Mouse (Mus musculus) right cerebral cortex, adult 18-20 months (tissue): ENCODE measurements around the gene Dcaf17.

Source experiments
- DNase-seq: peaks from one replicate; pipeline ENCODE4 v3.0.0; 2022; ENCODE audit warnings: mixed read lengths

The Dcaf17 gene

GRCm38 (mm10) chr2:71055300-71056114 lies at the start of gene Dcaf17, which contains the start of gene Mettl8:
TSS of gene Dcaf17 (plus strand) at chr2:71055328.
TSS of gene Mettl8 (minus strand) at chr2:71055583.
- DNase-seq, result peak; percentile 92

DNA sequence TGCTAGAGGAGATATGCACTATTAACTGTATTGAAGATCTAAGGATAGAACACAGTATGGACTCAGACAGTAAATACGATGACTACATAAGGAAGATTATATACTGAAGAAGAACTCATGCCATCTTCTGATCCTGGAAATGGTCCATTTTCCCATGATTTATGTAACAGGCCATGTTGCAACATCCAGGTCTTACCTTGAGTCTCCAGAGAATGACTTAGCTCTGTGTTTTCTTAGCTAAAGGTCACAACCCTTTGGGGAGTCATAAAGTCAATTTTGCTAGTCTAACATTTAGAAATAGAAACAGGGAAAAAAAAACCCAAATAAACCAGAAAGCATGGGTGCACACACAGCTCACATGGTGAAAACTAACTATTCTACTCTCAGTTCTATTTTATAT lies 43.3 kb upstream of the Dcaf17 start:
- DNase-seq, result no peak

GRCm38 (mm10) chr2:71013521-71013920 lies 41.6 kb upstream of the Dcaf17 start:
- no peak for DNase-seq

DNA sequence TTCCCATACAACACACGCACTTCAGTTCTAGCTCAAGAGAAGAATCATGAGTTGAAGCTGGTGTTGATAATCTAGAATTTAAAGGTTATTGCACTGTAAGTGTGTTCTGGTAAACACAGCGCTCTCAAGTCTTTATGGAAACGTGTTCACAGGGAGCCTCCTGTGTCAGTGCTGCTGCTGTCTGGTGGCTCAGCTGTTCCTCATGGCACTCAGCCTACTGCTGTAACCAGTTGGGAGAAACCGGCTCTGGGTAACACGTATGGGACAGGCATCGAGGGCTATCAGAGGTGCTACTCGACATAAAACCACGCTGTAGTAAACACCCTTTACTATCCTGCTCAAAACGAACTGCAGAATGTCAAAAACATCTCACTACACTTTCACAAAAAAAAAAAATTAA lies 35.9 kb upstream of the Dcaf17 start:
- no peak for DNase-seq

DNA sequence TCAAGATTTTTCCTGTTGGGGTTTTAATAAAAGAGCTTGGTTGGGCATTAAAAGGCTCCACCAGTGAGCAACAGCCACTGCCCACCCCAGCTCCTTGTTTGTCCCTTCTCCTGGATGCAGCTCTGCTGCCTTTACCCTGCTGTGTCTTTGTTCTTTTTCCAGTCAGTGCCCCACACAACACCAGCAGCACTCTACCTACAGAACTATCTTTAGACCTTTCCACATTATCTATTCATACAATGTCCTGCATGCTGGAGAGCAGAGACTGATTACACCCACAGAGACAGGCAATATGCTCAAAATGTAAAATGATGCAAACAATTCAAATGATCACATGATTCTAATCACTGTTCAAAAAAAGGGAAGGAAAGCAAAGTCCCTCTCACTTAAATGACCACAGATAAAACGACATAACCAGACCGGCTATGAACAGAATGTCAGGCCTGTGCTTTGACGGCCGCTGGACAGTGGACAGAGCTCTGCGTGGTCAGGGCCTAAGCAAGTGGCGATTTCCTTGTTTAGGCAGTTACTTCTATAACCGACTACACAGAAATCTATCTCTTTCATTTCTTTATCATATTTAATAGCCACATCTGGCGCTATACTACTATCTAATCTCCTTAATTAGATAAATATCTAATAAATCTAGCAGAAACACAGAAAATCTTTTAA lies 35.3 kb upstream of the Dcaf17 start:
- no peak for DNase-seq

- peak; percentile 25 for DNase-seq
These were observed 34.5 kb upstream of the Dcaf17 start for GRCm38 (mm10) chr2:71020674-71021073.

GRCm38 (mm10) chr2:71022991-71023390 lies 32.1 kb upstream of the Dcaf17 start:
- DNase-seq, result no peak

DNA sequence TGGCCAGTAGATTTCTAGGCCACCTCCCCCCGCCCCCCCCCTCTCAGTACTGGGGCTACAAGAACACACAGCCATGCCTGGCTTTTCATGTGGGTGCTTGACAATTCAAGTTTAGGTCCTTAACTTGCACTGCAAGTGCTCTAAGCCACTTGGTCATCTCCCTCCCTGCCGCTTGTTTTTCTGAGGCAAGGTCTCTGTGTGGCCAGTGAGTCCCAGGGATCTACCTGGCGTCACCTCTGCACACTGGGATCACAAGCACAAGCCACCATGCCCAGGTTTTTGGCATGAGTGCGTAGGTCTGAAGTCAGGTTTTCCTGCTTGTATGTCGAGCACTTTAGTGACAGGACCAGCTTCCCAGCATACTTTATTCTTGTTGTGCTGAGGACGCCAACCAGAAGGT lies 31.1 kb upstream of the Dcaf17 start:
- DNase-seq, result no peak

DNA sequence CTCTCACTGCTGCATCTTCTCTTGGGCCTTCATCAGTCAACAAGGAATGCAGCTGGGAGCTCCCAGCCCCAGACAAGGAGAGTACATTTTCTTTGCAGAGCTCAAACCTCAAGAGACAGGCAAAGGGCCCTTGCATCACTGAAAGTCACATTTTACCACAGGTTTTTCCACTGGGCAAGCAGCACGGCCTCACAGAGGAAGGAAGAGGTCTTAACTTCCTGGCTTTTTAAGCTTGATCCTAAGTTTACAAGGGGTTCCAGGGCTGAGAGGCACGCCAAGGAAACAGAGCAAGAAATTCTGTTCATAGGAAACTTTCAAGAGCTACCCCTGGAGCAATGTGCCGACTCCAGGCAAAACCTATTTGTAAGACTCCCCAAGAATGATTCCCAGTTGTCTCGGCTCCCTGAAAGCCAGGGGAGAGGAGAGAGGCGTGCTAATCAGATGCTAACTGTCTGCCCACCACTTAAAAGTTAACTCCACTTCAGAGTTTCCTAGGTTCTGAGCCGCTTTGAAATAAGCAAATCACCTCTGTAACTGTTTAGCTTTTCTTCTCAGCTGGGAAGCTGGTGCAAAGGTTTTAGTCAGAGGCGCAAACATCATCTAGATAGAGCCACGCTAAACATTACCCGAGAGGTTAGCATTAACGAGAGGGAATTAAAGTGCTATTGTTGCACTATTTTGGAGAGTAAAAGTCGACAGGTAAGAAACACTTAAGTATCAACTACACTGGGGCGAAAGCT lies 29.4 kb upstream of the Dcaf17 start:
- DNase-seq, result no peak

DNA sequence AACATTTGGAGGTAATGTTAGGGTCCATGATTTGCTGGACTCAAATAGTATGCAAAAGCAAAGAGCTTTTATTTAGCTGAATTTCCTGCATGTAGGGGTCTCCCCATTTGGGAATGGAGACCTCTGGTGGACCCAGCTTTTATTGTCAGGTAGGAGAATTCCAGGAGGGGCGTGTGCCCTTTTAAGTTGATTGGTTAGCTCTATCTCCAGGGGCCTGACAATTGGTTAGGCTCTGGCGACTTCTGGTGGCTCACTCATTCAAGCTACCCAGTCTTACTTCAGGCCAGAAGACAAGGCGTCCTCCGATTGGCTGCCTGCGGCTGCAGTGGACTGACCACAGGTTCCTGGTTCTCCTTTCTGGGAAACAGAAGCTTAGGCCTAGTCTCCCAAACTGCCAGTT lies 28.3 kb upstream of the Dcaf17 start:
- DNase-seq, result no peak

- DNase-seq, result no peak
These were observed 27.5 kb upstream of the Dcaf17 start for GRCm38 (mm10) chr2:71027631-71028030.

- no peak for DNase-seq
These were observed 24.5 kb upstream of the Dcaf17 start for GRCm38 (mm10) chr2:71030663-71031062.

DNA sequence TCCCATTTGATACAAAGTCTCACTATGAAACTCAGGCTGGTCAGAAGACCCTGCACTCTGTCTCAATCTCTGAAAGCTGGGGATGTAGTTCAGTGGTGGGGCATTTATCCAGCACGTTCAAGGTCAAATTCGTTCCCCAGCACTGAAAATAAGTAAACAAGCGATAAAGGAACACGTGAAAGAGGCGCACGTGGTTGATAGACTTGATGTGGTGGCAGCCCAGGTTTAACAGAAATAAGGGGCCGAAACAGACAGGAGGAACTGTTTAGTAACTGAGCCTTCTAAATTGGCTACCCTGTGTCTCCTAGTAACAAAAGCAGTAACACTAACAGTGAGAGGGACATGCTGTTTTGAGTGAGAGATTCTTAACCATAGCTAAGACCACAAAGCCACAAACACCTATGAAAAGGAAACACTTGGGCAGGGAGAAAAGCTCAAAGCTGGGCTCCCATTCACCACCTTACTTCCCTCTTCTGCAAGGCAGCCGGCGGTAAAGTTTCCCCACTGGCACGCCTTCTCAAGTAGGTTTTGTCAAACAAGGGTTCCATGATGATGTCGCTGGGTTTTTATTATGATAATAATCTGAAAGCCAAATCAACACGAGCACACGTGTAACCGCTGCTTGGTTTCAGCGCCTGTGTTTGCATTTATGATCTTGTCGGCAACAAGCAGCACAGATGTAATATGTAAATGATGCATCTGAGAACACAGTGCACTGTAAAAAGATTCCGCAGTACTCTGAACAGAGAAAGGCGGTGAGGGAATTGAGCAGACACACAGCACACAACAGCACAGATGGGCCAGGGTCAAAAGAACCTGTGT lies 22.9 kb upstream of the Dcaf17 start:
- peak; percentile 27 for DNase-seq

DNA sequence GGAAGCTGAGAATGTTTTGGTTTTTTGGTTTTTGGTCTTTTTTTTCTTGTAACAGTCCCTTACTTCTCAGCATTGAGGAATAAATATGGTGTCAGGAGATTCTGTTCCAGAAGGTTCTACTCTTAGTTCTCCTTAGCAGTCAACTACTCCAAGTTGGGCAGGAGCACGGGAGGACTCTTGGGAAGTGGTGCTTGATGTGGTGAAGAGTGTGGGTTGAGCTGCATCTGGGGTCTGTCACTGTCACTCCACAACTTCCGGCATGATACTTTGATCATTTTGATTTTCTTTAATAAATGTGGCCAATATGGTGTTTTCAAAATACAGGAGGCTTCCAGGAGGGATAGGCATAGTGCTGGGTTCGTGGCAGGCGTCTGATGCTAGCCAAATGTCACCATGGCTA lies 22.1 kb upstream of the Dcaf17 start:
- DNase-seq, result no peak

- no peak for DNase-seq
These were observed 21.1 kb upstream of the Dcaf17 start for GRCm38 (mm10) chr2:71033987-71034386.

DNA sequence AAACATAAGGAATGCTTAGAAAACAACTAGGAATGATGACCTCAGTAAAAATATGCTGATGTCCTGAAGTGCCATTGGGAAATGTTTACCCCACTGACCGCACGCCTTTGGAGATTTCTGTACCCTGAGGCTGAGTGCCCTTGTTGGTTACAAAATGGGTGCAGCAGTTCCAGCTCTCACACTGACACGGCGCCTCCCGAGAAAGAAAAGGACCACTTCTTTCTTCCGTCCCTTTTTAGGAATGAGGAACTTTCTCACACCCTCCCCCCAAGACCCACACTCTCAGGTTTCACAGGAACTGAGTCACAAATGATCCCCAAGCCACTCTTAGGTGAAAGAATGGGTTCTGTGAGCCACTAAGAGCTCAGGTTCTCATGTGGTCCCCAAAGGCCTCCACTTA lies 17.7 kb upstream of the Dcaf17 start:
- DNase-seq, result no peak

DNA sequence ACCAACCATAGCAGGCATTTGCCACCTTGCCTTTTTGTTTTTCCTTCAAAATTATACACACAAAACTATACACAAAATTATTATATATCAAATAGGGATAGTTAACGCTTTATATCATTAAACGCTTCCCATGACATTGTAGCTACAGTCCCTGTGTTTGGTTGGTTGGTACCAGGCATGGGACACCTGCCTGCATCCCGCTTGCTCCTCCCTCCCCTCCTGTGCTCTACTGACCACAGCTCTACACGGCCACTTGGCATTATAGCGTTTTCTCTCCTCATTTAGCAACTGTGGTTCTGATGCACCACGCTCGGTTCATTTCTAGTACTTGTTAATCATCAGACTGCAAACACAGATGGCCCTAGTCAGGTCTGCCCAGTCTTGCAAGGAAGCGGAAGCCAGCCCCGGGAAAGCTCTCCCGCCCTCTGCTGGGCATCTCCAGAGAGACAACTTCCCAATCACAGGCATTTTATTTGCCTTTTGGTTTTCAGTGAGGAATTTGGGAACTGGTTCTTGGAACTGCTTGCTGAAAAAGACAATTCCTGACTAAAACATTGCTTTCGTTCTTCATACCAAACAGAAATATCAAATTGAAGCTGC lies 15.5 kb upstream of the Dcaf17 start:
- DNase-seq, result peak; percentile 84

DNA sequence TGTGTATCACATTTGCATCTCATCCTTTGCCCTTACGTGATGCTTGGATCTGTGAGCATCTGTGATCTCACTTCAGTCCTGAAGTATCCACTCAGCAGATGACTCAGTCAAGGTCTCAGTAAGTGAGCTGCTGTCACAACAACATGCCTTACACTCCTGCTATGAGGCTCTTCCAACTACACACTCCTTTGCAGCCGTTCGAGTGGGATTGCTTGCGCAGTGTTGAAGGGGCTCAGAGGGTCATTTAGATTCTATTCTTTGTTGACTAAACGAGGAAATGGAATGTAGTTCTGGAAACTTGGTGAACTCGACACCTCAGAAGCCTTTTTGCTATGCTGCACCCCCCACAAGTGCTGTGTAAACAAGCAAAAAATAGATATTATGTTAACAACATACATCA lies 9.0 kb upstream of the Dcaf17 start:
- no peak for DNase-seq

GRCm38 (mm10) chr2:71046751-71047320 lies 8.3 kb upstream of the Dcaf17 start:
- DNase-seq, result no peak

DNA sequence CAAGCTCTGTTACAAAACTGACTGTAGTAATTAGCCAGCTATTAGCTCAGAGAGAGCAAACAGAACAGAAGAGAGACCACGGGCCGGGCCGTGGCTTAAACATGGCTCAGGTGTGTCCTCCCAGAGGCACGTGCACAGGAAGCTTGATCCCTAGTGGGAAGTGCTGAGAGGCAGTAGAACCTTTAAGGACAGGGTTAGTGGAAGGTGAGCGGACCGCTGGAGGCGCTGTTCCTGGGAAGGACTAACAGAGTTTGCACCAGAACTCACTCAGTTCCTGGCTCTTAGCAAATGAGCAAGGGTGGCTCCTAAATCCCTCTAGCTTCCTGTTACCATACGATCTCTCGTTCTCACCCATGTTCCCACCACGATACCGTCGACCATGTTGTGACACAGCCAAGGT lies 6.2 kb upstream of the Dcaf17 start:
- DNase-seq, result no peak

DNA sequence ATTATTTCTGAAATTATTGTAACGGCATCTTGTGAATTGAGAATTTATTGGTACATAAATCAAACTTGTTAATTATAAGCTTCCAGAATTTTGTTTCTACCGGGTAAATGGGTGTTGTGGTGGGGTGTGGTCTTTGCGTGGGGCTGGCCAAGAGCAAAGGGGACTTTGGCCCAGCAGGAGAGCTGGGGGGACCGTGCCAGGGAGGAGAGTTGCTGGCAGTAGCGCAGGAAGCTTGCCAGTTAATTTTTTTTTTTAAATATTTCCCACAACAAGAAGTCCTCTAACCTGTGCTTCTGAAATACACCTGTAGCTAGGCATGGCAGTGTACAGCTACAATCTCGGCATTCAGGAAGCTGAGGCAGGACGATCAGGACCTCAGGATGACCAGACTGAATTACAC lies 4.6 kb upstream of the Dcaf17 start:
- no peak for DNase-seq

DNA sequence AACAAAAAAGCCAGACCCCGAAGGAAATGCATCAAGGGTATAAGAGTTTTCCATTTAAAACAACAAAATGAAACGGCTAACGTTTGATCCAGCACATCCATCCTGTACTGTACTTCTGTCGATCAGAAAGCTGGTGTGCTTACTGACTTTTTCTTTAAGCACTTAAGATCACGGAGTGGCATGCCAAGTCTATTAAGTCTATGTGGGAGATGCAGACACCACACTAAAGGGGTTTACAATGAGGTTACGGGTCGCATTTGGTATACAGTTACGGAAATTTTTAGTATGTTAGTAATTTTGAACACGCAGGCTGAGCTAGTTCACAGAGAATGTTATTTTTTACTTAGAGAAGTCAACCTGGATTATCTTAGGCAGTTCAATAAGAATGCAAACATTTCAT lies 412 bp upstream of the Dcaf17 start:
- DNase-seq, result no peak
